Mouse (Mus musculus) CH12.LX (cell line): ENCODE results near the gene Zfp612. TPM values are rescaled to one million over a fixed set of nuclear protein-coding genes. Genes with fewer than 3 reads are reported as not detected.
A peak's percentile ranks its signal among the peaks of the same experiment; 100 is the strongest.

Experiments used
- DNase-seq: peaks from one replicate; pipeline ENCODE4 v3.0.0-alpha.2; 2013; ENCODE audit errors: extremely low read depth
- H3K27ac ChIP-seq: 2 replicates; pipeline ENCODE4 v1.5.1; 2012; ENCODE audit warnings: low read depth, mild to moderate bottlenecking, control low read depth, moderate library complexity; ENCODE audit not compliant: insufficient read depth
- H3K27me3 ChIP-seq: replicated peaks from 2 replicates; pipeline ENCODE3; 2012; ENCODE audit warnings: inconsistent platforms
- H3K36me3 ChIP-seq, 2 experiments: replicated peaks in 1 of 2; 2 replicates each; pipeline versions ENCODE3 to v1.6.1; 2012; ENCODE audit warnings: inconsistent platforms in 1 of 2, low read length in 1 of 2, mild to moderate bottlenecking in 1 of 2, mixed read lengths in 1 of 2, moderate library complexity in 1 of 2; ENCODE audit not compliant: control insufficient read depth in 1 of 2, insufficient read depth in 1 of 2
- H3K4me1 ChIP-seq, 2 experiments: 2 replicates each; pipeline ENCODE4 v1.6.1; 2012; ENCODE audit warnings: inconsistent platforms in 1 of 2, moderate library complexity in 1 of 2; ENCODE audit not compliant: insufficient read depth in 2 of 2, control insufficient read depth in 1 of 2
- H3K4me2 ChIP-seq: 2 replicates; pipeline ENCODE4 v1.6.1; 2012; ENCODE audit warnings: low read depth, mild to moderate bottlenecking, control low read depth; ENCODE audit not compliant: poor library complexity, insufficient read depth, severe bottlenecking
- H3K4me3 ChIP-seq, 3 experiments: fragments of 150-350 bp in 1 of 3; sonication (generic) in 1 of 3; replicated peaks in 1 of 3; 2 replicates each; pipeline versions ENCODE3 to v1.5.1; 2011 to 2012; ENCODE audit warnings: low read depth in 2 of 3, low read length in 2 of 3, mild to moderate bottlenecking in 2 of 3, moderate library complexity in 2 of 3, control low read depth in 1 of 3, improper control_type of control experiment in 1 of 3, inconsistent platforms in 1 of 3, mixed read lengths in 1 of 3; ENCODE audit not compliant: poor library complexity in 1 of 3
- H3K79me2 ChIP-seq: replicated peaks from 2 replicates; pipeline ENCODE4 v1.6.1; 2012; ENCODE audit warnings: mild to moderate bottlenecking, moderate library complexity; ENCODE audit not compliant: control insufficient read depth, poor library complexity, insufficient read depth, severe bottlenecking; ENCODE audit errors: extremely low read depth
- H3K9ac ChIP-seq: 2 replicates; pipeline ENCODE4 v1.6.1; 2012; ENCODE audit warnings: low read depth, mild to moderate bottlenecking, control low read depth, moderate library complexity; ENCODE audit not compliant: insufficient read depth
- H3K9me3 ChIP-seq: replicated peaks from 2 replicates; pipeline ENCODE3; 2012; ENCODE audit warnings: low read length, inconsistent platforms, mixed read lengths
- BHLHE40 ChIP-seq: IDR thresholded peaks from 2 replicates; pipeline ENCODE4 v1.6.1; 2011; ENCODE audit warnings: mild to moderate bottlenecking, low read depth, low read length, improper control_type of control experiment
- CTCF ChIP-seq, 2 experiments: IDR thresholded peaks in 1 of 2; conservative IDR thresholded peaks in 1 of 2; 2 replicates each; pipeline ENCODE4 v1.5.1; 2011 to 2012; ENCODE audit warnings: low read depth in 2 of 2, low read length in 2 of 2, improper control_type of control experiment in 1 of 2, inconsistent platforms in 1 of 2, mild to moderate bottlenecking in 1 of 2, moderate library complexity in 1 of 2
- EP300 ChIP-seq: IDR thresholded peaks from 2 replicates; pipeline ENCODE4 v1.6.1; 2011; ENCODE audit warnings: low read length, improper control_type of control experiment
- ETS1 ChIP-seq: conservative IDR thresholded peaks from 2 replicates; pipeline ENCODE4 v1.6.1; 2012; ENCODE audit warnings: low read depth, mild to moderate bottlenecking, inconsistent platforms, low read length, improper control_type of control experiment, moderate library complexity
- HCFC1 ChIP-seq: IDR thresholded peaks from 2 replicates; pipeline ENCODE4 v1.6.1; 2012; ENCODE audit warnings: low read depth, mild to moderate bottlenecking, inconsistent platforms, low read length, improper control_type of control experiment
- IRF4 ChIP-seq: IDR thresholded peaks from 2 replicates; pipeline ENCODE4 v1.6.1; 2014; ENCODE audit warnings: low read depth, mild to moderate bottlenecking, inconsistent platforms, low read length, improper control_type of control experiment
- MEF2A ChIP-seq: IDR thresholded peaks from 2 replicates; pipeline ENCODE4 v1.6.1; 2014; ENCODE audit warnings: low read depth, mild to moderate bottlenecking, inconsistent platforms, low read length, improper control_type of control experiment, borderline replicate concordance
- MYC ChIP-seq: IDR thresholded peaks from 2 replicates; pipeline ENCODE4 v1.6.1; 2011; ENCODE audit warnings: low read depth, mild to moderate bottlenecking, improper control_type of control experiment, low read length
- NRF1 ChIP-seq: IDR thresholded peaks from 2 replicates; pipeline ENCODE4 v1.6.1; 2014; ENCODE audit warnings: low read depth, mild to moderate bottlenecking, inconsistent platforms, low read length, improper control_type of control experiment, moderate library complexity
- POLR2AphosphoS2 ChIP-seq: IDR thresholded peaks from 2 replicates; pipeline ENCODE4 v1.6.1; 2011; ENCODE audit warnings: low read depth, low read length, improper control_type of control experiment
- RAD21 ChIP-seq: IDR thresholded peaks from 2 replicates; pipeline ENCODE4 v1.6.1; 2011; ENCODE audit warnings: low read depth, mild to moderate bottlenecking, low read length, improper control_type of control experiment, moderate library complexity
- SMC3 ChIP-seq: IDR thresholded peaks from 2 replicates; pipeline ENCODE4 v1.6.1; 2011; ENCODE audit warnings: low read depth, low read length, improper control_type of control experiment
- USF1 ChIP-seq: IDR thresholded peaks from 2 replicates; pipeline ENCODE4 v1.6.1; 2014; ENCODE audit warnings: low read depth, mild to moderate bottlenecking, inconsistent platforms, low read length, improper control_type of control experiment
- ZC3H11A ChIP-seq: IDR thresholded peaks from 2 replicates; pipeline ENCODE4 v1.6.1; 2012; ENCODE audit warnings: low read depth, mild to moderate bottlenecking, inconsistent platforms, low read length, improper control_type of control experiment
- ZKSCAN1 ChIP-seq: IDR thresholded peaks from 2 replicates; pipeline ENCODE4 v1.6.1; 2012; ENCODE audit warnings: low read depth, inconsistent platforms, low read length, improper control_type of control experiment, borderline replicate concordance
- ZMIZ1 ChIP-seq: IDR thresholded peaks from 2 replicates; pipeline ENCODE4 v1.6.1; 2012; ENCODE audit warnings: low read depth, mild to moderate bottlenecking, inconsistent platforms, low read length, improper control_type of control experiment
- ZNF384 ChIP-seq: IDR thresholded peaks from 2 replicates; pipeline ENCODE4 v1.6.1; 2012; ENCODE audit warnings: low read depth, low read length, improper control_type of control experiment, inconsistent platforms
- dilution Hi-C: fragments of 300-500 bp; cut with MboI; formaldehyde crosslinking; loops from 2 replicates; pipeline ENCODE4 v1.14.3; 2020; ENCODE audit warnings: low sequenced_read_pairs; ENCODE audit not compliant: extremely low pct_unique_long_range_greater_than_20kb, extremely low pct_ligation_motif_present
- in situ Hi-C: fragments of 300-500 bp; cut with MboI; formaldehyde crosslinking; loops from 3 replicates; pipeline ENCODE4 v1.14.3; 2019; ENCODE audit warnings: low sequenced_read_pairs, low pct_ligation_motif_present, low pct_unique_long_range_greater_than_20kb, mixed read lengths
- polyA plus RNA-seq: library from polyadenylated mRNA; unstranded; fragments of >175 nt; gene quantifications from 2 replicates; pipeline ENCODE4 v1.2.1, GENCODE M21; 2012; ENCODE audit warnings: low read depth; ENCODE audit not compliant: insufficient read length
- total RNA-seq, 2 experiments: library from RNA; depleted of rRNA; stranded (reverse); fragments of 300-350 nt in 1 of 2; fragments of >200 nt in 1 of 2; gene quantifications; 2 replicates each; pipeline ENCODE4 v1.2.3; 2012 to 2014

Gene Zfp612
- total and polyA plus RNA-seq, 3 experiments, result 0.08 to 1.3 (median 0.13) TPM

GRCm38 (mm10) chr8:110135515-110135914 lies 56.0 kb downstream of the Zfp612 start:
- Histone ChIP-seq H3K36me3 (no peaks in the 10 kb centered on the region), H3K9me3 (no peaks in the 10 kb centered on the region), H3K4me2 (no peak overlapping the region), H3K9ac (no peak overlapping the region), H3K4me1 (peaks cover 2 to 18% of the 10 kb centered on the region in 2 experiments; a peak in 3 of 4 replicates), H3K27ac (no peak overlapping the region), H3K27me3 (no peaks in the 10 kb centered on the region), H3K4me3 (no peak overlapping the region), H3K79me2 (no peaks in the 10 kb centered on the region)
- DNase-seq, result no peak
- in situ Hi-C loops (no loop called here), dilution Hi-C loops (no loop called here)
- TF ChIP-seq NRF1, result no peak
- TF ChIP-seq HCFC1, result no peak
- TF ChIP-seq RAD21, result no peak
- TF ChIP-seq MYC, result no peak
- no peak for TF ChIP-seq IRF4
- TF ChIP-seq ZKSCAN1, result no peak
- no peak for TF ChIP-seq ZC3H11A
- TF ChIP-seq ZMIZ1, result no peak
- no peak for TF ChIP-seq ETS1
- no peak for TF ChIP-seq USF1
- no peak for TF ChIP-seq SMC3
- TF ChIP-seq ZNF384, result no peak
- no peak for TF ChIP-seq POLR2AphosphoS2
- TF ChIP-seq EP300, result no peak

- H3K9ac ChIP-seq, result no peak overlapping the region
- dilution Hi-C loops (no loop called here), in situ Hi-C loops (no loop called here)
- 0 out of 2 replicates have a peak overlapping the region, but pooled peaks have one; percentile 4 for H3K4me2 ChIP-seq
- H3K27ac ChIP-seq, result no peak overlapping the region
- H3K79me2 ChIP-seq, result no peaks in the 10 kb centered on the region
- no peaks in the 10 kb centered on the region for H3K9me3 ChIP-seq
- peaks cover 6 to 20% of the 10 kb centered on the region in 2 experiments for H3K4me1 ChIP-seq
- DNase-seq, result peak; percentile 50
- H3K4me3 ChIP-seq, result no peak overlapping the region
- peaks cover 12% of the 10 kb centered on the region for H3K27me3 ChIP-seq
- TF ChIP-seq BHLHE40 (no peak), MEF2A (no peak), ZMIZ1 (no peak), CTCF (conservative IDR thresholded peaks at IDR 0.05 in 1 of 2, IDR thresholded peaks at IDR 0.05 in 1 of 2; ENCODE audit: low read depth in 2 of 2, low read length in 2 of 2) (0 out of 4 replicates have a peak, but pooled peaks of 1 of the 2 experiments have one; percentile 16)
- H3K36me3 ChIP-seq, result no peaks in the 10 kb centered on the region
These were observed 60.6 kb downstream of the Zfp612 start for GRCm38 (mm10) chr8:110140156-110140555.
